Mouse (Mus musculus): ENCODE measurements around the gene Kpnb1.

- TF ChIP-seq CTCF (conservative IDR thresholded peaks at IDR 0.05; ENCODE audit: low read length) (no peak), NANOG (IDR thresholded peaks at IDR 0.05; ENCODE audit: borderline replicate concordance, low read length) (no peak), POU5F1 (IDR thresholded peaks at IDR 0.05; ENCODE audit: borderline replicate concordance, low read length) (no peak)
Observed at GRCm38 (mm10) chr11:97147333-97147732, 40.3 kb downstream of the Kpnb1 start.

Data from E14TG2a.4 (cell line).